Mouse (Mus musculus) stomach, postnatal 0 days (tissue): Measurements from ENCODE around the gene Pgpep1l. TPM values are rescaled to one million over a fixed set of nuclear protein-coding genes. Genes with fewer than 3 reads are reported as not detected.

ENCODE experiments used
- ATAC-seq: fragments of 200-750 bp; cut with Nextera tagmentation; 2 replicates; pipeline ENCODE4 v1.8.0; 2017; ENCODE audit not compliant: low FRiP score, low TSS enrichment
- DNase-seq: peaks from one replicate; pipeline ENCODE4 v3.0.0-alpha.2; 2016; ENCODE audit warnings: low spot score
- H3K27ac ChIP-seq: fragments of 300-500 bp; sonication (generic); replicated peaks from 2 replicates; pipeline ENCODE4 v1.5.1; 2014; ENCODE audit warnings: mild to moderate bottlenecking, control low read depth
- H3K27me3 ChIP-seq: fragments of 300-500 bp; sonication (generic); 2 replicates; pipeline ENCODE4 v1.6.1; 2014; ENCODE audit warnings: low read length; ENCODE audit not compliant: control insufficient read depth, insufficient read depth
- H3K36me3 ChIP-seq: fragments of 300-500 bp; sonication (generic); 2 replicates; pipeline ENCODE4 v1.6.1; 2014; ENCODE audit warnings: low read length, mixed read lengths; ENCODE audit not compliant: control insufficient read depth, insufficient read depth
- H3K4me1 ChIP-seq: fragments of 300-500 bp; sonication (generic); replicated peaks from 2 replicates; pipeline ENCODE4 v1.6.1; 2014; ENCODE audit warnings: antibody characterized with exemption; ENCODE audit not compliant: control insufficient read depth, insufficient read depth
- H3K4me2 ChIP-seq: fragments of 300-500 bp; sonication (generic); replicated peaks from 2 replicates; pipeline ENCODE4 v1.6.1; 2014; ENCODE audit warnings: low read depth, mild to moderate bottlenecking, control low read depth, moderate library complexity
- H3K4me3 ChIP-seq: fragments of 300-500 bp; sonication (generic); 2 replicates; pipeline ENCODE4 v1.5.1; 2014; ENCODE audit warnings: low read depth, low read length, control low read depth
- H3K9ac ChIP-seq: fragments of 300-500 bp; sonication (generic); 2 replicates; pipeline ENCODE4 v1.6.1; 2014; ENCODE audit warnings: mild to moderate bottlenecking, low read length, control low read depth, mixed read lengths
- H3K9me3 ChIP-seq: fragments of 300-500 bp; sonication (generic); 2 replicates; pipeline ENCODE4 v1.6.1; 2016; ENCODE audit warnings: low read length; ENCODE audit not compliant: control insufficient read depth
- CTCF ChIP-seq: IDR thresholded peaks from 2 replicates; pipeline ENCODE4 v1.5.1; 2016; ENCODE audit warnings: antibody characterized with exemption, low read depth, mild to moderate bottlenecking, moderate library complexity
- EP300 ChIP-seq: optimal IDR thresholded peaks from 2 replicates; pipeline ENCODE3; 2016; ENCODE audit warnings: antibody characterized with exemption
- WGBS: fragments of 180-500 bp; shearing (Covaris S2); extraction: QIAGEN DNeasy Blood & Tissue Kit; methylation state at CpG from one replicate; pipeline ENCODE4 v1.1.7; 2014; 5-methylcytosine and 5-hydroxymethylcytosine counted together
- polyA plus RNA-seq: library from polyadenylated mRNA; unstranded; fragments of >200 nt; fragmentation: Nextera tagmentation; extraction: Ambion mirVana; gene quantifications from 2 replicates; pipeline ENCODE4 v1.2.1, GENCODE M21; 2015

Gene Pgpep1l
- polyA plus RNA-seq, 1 experiment from 2014 or later = not detected

DNA sequence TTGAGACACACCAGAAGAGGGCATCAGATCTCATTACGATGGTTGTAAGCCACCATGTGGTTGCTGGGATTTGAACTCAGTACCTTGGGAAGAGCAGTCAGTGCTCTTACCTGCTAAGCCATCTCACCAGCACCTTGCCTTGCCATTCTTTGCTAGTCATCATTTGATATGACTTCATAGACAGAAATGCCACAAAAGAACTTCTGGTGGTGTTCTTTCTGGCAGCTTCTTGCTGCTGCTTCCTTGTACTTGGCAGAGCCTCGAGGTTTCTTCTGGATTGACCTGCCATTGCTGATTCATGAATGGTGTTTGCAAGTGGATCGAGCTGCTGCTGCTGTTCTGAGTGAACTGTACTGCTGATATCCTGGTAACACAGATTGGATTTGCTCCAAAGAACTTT, 13.1 kb downstream of the Pgpep1l start:
- Histone ChIP-seq H3K4me1 (no peaks in the 10 kb centered on the region), H3K4me2 (no peak overlapping the region), H3K27me3 (no peaks in the 10 kb centered on the region), H3K36me3 (no peaks in the 10 kb centered on the region), H3K9me3 (no peaks in the 10 kb centered on the region), H3K4me3 (no peak overlapping the region), H3K9ac (no peak overlapping the region), H3K27ac (no peak overlapping the region)
- ATAC-seq (no peak), DNase-seq (no peak)
- TF ChIP-seq CTCF = no peak
- no peak for TF ChIP-seq EP300
- 65% methylated on average over 3 of the region's 3 CpGs for WGBS

DNA sequence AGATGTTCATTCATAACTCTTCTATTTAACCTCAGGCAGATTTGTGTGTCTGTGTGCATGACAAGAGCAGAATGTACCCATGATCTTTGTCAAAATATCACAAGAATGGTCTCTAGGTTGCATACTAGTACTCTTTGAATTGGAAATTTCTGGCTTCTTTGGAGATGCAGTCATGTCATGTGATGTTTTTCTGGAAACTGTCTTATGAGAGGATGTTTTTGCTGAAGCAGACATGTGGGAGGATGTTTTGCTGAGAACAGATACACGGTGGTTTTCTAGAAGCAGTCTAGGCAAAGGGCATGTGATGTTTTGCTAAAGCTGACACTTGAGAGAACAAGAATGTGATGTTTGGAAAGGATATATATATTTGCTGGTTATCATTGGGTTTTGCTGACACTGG, 13.6 kb downstream of the Pgpep1l start:
- ATAC-seq (no peak), DNase-seq (no peak)
- Histone ChIP-seq H3K4me3 (no peak overlapping the region), H3K4me1 (no peaks in the 10 kb centered on the region), H3K9me3 (no peaks in the 10 kb centered on the region), H3K27me3 (no peaks in the 10 kb centered on the region), H3K36me3 (no peaks in the 10 kb centered on the region), H3K4me2 (no peak overlapping the region), H3K27ac (no peak overlapping the region), H3K9ac (no peak overlapping the region)
- TF ChIP-seq EP300 = no peak
- no peak for TF ChIP-seq CTCF
- WGBS = 55% methylated on average over 1 of the region's 1 CpGs

GRCm38 (mm10) chr7:68246249-68246648, 17.8 kb downstream of the Pgpep1l start:
- Histone ChIP-seq H3K4me3 (no peak overlapping the region), H3K9me3 (no peaks in the 10 kb centered on the region), H3K27ac (no peak overlapping the region), H3K27me3 (no peaks in the 10 kb centered on the region), H3K9ac (no peak overlapping the region), H3K4me1 (no peaks in the 10 kb centered on the region), H3K4me2 (no peak overlapping the region), H3K36me3 (no peaks in the 10 kb centered on the region)
- WGBS = 77% methylated on average over 8 of the region's 8 CpGs
- DNase-seq (no peak), ATAC-seq (no peak)
- TF ChIP-seq EP300 = no peak
- TF ChIP-seq CTCF = no peak

GRCm38 (mm10) chr7:68245681-68246080, 18.4 kb downstream of the Pgpep1l start:
- Histone ChIP-seq H3K36me3 (no peaks in the 10 kb centered on the region), H3K4me1 (no peaks in the 10 kb centered on the region), H3K4me2 (no peak overlapping the region), H3K27me3 (no peaks in the 10 kb centered on the region), H3K27ac (no peak overlapping the region), H3K9ac (no peak overlapping the region), H3K9me3 (no peaks in the 10 kb centered on the region), H3K4me3 (no peak overlapping the region)
- TF ChIP-seq EP300 (no peak), CTCF (no peak)
- no peak for ATAC-seq
- 56% methylated on average over 4 of the region's 4 CpGs for WGBS
- DNase-seq = no peak

DNA sequence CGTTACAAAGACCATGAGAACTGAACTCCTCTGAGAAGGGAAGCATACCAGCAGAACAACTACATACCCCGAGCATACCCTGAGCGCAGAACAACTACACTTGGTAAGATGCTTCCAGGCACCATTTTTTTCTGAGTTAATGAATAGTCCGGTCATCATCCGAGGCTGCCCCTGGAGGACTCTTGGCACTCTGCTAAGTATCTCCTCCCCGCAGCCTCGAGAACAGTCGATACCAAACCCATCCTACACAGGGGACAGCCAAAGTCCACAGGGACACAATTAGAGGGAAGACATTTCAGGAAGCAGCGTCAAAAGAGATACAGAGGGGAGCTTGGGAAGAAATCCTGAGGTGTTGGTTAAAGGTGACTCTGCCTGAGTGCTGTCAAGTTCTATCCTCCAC, 22.8 kb downstream of the Pgpep1l start:
- H3K9ac ChIP-seq = no peak overlapping the region
- H3K4me2 ChIP-seq = no peak overlapping the region
- H3K27ac ChIP-seq = no peak overlapping the region
- ATAC-seq = no peak
- H3K4me1 ChIP-seq = no peaks in the 10 kb centered on the region
- TF ChIP-seq CTCF (no peak), EP300 (no peak)
- H3K4me3 ChIP-seq = no peak overlapping the region
- 78% methylated on average over 9 of the region's 9 CpGs for WGBS
- H3K9me3 ChIP-seq = no peaks in the 10 kb centered on the region
- H3K36me3 ChIP-seq = no peaks in the 10 kb centered on the region
- DNase-seq = no peak
- H3K27me3 ChIP-seq = no peaks in the 10 kb centered on the region

- ATAC-seq = no peak
- Histone ChIP-seq H3K4me1 (no peaks in the 10 kb centered on the region), H3K4me2 (no peak overlapping the region), H3K27ac (no peak overlapping the region), H3K9me3 (no peaks in the 10 kb centered on the region), H3K36me3 (no peaks in the 10 kb centered on the region), H3K4me3 (no peak overlapping the region), H3K9ac (no peak overlapping the region), H3K27me3 (no peaks in the 10 kb centered on the region)
- TF ChIP-seq EP300 (no peak), CTCF (no peak)
- WGBS = 61% methylated on average over 11 of the region's 11 CpGs
- no peak for DNase-seq
Measured at GRCm38 (mm10) chr7:68239220-68239827, 24.7 kb downstream of the Pgpep1l start.
